Mouse (Mus musculus) layer of hippocampus, adult 2 months (tissue): ENCODE measurements around the gene Nhlrc2. TPM values are rescaled to one million over a fixed set of nuclear protein-coding genes. Genes with fewer than 3 reads are reported as not detected.
A peak's percentile ranks its signal among the peaks of the same experiment; 100 is the strongest.

ENCODE experiments used
- DNase-seq, 2 experiments: peaks; one replicate each; pipeline ENCODE4 v3.0.0; 2022; ENCODE audit warnings: low spot score in 2 of 2
- H3K27ac ChIP-seq: fragments of 200-600 bp; 2 replicates; pipeline ENCODE4 v1.8.1; 2022
- H3K4me3 ChIP-seq: fragments of 200-600 bp; 2 replicates; pipeline ENCODE4 v1.8.1; 2022; ENCODE audit warnings: mild to moderate bottlenecking
- CTCF ChIP-seq: fragments of 200-600 bp; conservative IDR thresholded peaks from 2 replicates; pipeline ENCODE4 v1.8.1; 2022; ENCODE audit warnings: antibody characterized with exemption, mild to moderate bottlenecking, moderate library complexity
- total RNA-seq, 2 experiments: library from RNA; stranded (reverse); gene quantifications; 2 replicates each; pipeline ENCODE4 v1.2.3; 2021

Nhlrc2 gene
- total RNA-seq, 2 experiments from 2014 or later, result 11.6 to 12.9 TPM

DNA sequence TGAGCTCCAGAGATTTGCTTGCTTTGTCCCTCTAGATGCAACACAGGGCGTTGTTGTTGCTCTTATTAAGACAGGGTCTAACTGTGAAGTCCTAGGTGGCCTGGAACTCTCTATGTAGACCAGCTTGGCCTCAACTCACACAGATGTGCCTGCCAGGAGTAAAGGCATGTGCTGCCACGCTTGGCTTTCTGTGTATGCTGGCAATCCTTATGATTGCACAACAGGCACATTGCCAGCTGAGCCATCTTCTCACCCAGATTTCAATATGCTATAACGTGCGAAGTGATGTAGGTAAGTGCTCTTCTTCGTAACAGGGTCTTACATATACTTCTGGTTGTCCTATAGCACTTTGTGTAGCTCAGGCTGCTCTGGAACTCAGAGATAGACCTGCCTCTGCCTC is 23.9 kb downstream of the Nhlrc2 start:
- DNase-seq, result no peak
- Histone ChIP-seq H3K27ac (no peak overlapping the region), H3K4me3 (no peak overlapping the region)
- no peak for TF ChIP-seq CTCF

DNA sequence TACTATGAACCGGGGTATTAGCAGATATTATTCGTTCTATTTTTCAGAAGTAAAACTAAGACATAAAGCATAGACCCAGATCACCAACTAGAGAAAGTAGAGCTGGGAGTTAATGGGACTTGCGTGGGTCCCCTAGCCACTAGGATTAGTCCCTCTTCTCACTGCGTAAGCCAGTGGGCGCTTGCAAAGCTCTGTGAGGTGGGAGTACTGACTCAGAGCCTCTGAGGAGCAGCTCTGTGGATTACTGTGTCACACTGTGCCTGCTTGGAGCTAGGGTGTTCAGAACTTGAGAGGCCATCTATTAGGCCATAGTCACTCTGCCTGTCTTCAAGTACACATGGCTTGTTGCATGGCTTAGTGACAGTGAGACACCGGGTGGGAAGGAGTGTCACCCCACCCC is 25.1 kb downstream of the Nhlrc2 start:
- no peak for DNase-seq
- TF ChIP-seq CTCF, result 0 out of 2 replicates have a peak, but pooled peaks have one; percentile 5
- Histone ChIP-seq H3K4me3 (no peak overlapping the region), H3K27ac (no peak overlapping the region)

DNA sequence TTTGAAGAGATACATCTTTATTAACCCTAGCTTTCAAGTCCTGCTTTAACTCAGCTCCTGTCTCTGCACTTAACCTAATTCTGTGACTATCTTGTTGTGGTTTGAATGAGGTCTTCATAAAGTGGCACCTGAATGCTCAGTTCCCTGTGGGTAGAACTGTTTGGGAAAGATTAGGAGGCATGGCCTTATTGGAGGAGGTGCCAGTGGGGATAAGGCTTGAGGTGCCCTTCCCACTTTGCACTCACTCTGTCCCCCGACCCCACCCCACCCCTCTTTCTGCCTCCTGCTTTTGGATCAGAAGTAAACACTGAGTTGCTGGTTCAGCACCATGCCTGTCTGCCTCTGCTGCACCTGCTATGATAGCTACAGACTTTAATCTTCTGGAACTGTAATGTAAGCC is 29.7 kb downstream of the Nhlrc2 start:
- H3K27ac ChIP-seq, result no peak overlapping the region
- no peak for DNase-seq
- TF ChIP-seq CTCF, result no peak

DNA sequence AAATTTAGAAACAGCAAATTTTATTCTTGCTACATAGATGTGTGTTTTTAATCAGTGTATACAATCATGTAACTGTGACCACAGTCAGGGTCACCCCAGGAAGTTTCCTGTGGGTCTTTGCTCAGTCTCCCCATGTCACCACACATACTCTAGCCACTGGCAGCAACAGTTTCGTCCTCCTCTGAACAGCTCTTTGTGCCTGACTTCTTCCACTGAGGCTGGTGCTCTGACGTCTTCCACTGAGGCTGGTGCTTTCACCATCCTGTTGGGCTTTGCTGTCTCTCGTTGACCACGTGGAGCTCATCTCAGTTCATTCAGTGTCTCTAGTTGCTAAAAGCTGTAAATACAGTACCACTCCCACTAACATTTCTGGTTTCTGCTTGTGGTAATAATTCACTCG is 33.9 kb downstream of the Nhlrc2 start:
- Histone ChIP-seq H3K4me3 (no peak overlapping the region), H3K27ac (no peak overlapping the region)
- no peak for DNase-seq
- TF ChIP-seq CTCF, result no peak

More for the DNA sequence above, 29.7 kb downstream of the Nhlrc2 start:
- no peak overlapping the region for H3K4me3 ChIP-seq

DNA sequence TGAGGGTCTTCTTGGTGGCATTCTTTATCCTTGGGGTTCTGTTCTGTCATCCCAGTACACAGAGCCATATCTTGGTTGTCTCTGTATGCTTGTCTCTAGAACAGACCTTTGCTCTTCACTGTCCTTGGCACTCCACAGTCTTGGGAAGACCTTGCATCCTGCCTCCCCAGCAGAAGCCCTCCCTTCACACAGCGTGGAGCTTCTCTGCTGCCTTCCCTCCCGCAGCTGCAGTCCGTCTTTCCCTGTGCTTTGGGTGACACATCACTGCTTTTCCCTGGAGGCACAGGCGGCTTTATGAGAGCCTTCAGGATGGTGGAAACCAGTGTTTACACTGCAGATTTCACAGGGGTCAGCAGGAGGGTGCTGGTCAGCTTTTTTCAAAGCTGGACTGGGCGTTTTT is 35.7 kb downstream of the Nhlrc2 start:
- H3K27ac ChIP-seq, result no peak overlapping the region
- no peak for DNase-seq
- H3K4me3 ChIP-seq, result no peak overlapping the region
- no peak for TF ChIP-seq CTCF

DNA sequence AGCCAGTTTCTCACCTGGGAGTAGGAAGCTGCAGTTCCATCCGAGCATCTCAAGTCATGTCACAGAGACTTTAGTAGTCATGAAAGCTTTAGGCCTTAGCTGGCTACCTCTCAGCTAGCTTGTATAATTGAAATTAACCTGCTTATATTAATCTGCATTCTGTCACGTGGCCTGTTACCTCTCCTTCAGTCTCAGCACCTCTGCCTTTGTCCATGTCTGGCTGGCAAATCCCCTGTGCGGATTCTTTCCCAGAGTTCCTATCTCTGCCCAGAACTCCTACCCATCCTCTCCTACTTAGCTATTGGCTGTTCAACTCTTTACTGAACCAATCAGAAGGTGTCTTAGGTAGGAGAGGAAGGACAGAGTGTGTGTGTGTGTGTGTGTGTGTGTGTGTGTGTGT is 36.2 kb downstream of the Nhlrc2 start:
- Histone ChIP-seq H3K4me3 (no peak overlapping the region), H3K27ac (no peak overlapping the region)
- no peak for DNase-seq
- no peak for TF ChIP-seq CTCF

DNA sequence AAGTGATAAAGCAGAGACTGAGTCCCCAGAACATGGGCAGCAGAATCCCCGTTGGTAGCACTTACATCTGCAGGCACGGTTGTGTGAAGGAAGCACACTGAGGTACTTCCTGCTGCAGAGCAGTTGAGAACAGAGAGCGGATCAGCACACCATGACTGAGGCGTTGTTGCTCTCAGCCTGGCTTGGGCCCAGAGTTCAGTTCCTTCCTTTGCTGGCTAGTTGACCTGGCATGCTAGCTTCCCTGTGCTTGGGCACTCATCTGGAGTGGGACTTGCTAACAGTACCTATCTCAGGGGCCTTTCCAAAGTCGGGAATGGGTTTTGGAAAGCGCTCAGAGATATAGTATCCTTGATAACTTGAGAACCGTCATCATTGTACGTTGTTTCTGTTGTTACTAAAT is 38.3 kb downstream of the Nhlrc2 start:
- TF ChIP-seq CTCF, result no peak
- H3K4me3 ChIP-seq, result no peak overlapping the region
- no peak overlapping the region for H3K27ac ChIP-seq
- no peak for DNase-seq

DNA sequence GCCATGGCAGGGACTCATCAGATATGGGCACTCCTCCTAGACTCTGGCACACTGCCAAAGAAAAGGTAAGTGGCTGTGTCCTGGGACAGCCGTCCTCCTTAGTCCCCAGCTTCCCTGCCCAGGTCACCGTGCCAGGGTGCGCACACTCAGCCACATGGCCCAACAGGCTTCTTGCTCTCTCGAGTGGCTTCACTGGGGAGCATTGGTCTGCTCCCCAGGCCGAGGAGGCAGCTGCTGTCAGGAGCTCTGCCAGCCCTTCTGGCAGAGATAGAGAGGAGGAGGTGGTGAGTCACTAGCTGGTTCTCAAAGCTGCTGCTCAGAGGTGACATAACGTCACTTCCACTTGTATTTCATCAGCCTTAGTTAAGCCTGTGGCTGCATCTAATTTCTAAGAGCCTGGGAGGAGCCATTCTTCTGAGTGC is 40.2 kb downstream of the Nhlrc2 start:
- TF ChIP-seq CTCF, result no peak
- peak; percentile 62 to 71 for DNase-seq
- Histone ChIP-seq H3K4me3 (no peak overlapping the region), H3K27ac (peak overlapping the region; percentile 60)

DNA sequence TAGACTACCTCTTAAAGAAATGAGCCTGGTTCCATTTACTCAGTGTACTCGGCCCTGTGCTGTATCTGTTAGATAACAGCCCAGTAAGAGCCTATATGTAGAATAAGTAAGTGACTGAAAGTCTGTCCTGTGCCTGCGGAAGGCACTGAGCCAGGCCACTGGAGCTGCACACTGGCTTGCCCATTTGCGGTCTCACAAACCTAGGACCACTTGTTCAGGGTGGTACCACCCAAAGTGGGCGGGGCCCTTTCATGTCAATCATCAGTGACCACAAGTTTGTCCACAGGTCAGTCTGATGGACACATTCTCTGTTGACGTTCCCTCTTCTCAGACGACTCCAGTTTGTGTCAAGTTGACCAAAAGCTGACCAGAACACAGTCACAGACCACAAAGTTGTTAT is 40.9 kb downstream of the Nhlrc2 start:
- H3K4me3 ChIP-seq, result no peak overlapping the region

DNA sequence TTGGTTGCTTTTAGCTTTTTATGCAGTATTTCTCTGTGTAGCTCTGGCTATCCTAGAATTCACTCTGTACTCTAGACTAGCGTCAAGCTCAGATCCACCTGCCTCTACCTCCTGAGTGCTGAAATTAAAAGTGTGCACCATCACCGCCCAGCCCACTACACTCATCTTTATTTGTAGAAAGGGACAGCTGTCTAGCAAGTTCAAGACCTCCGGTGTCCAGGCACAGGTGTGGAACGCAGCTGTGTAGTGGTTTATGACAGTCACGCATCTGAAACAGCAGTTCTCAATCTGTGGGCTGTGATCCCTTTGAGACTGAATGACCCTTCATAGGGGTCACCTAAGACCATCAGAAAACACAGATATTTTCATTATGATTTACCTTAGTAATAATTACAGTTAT is 41.4 kb downstream of the Nhlrc2 start:
- no peak for DNase-seq
- Histone ChIP-seq H3K4me3 (no peak overlapping the region), H3K27ac (no peak overlapping the region)
- TF ChIP-seq CTCF, result no peak

More for the DNA sequence above, 40.9 kb downstream of the Nhlrc2 start:
- TF ChIP-seq CTCF, result no peak
- no peak for DNase-seq
- H3K27ac ChIP-seq, result peak overlapping the region; percentile 60; the same call in 1 of the 2 replicates

DNA sequence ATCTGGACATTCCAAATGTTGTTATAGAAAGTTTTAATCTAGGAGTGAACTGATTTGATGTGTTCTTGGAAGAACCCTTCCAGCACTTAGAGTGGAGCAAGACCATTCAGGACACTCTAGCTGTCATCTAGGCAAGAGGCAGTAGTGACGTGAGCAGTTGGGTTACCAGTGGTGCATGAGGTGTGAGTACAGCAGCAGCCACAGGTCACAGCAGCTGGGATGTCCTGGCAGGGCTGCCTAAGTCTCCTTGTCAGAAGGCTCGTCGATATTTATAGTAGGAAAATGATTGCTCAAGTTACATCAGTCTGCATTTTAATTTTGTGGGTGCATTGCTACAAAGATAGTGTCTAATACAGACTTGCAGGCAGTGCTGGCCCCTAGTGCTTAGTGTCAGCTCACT is 42.2 kb downstream of the Nhlrc2 start:
- no peak for TF ChIP-seq CTCF
- Histone ChIP-seq H3K27ac (no peak overlapping the region), H3K4me3 (no peak overlapping the region)
- no peak for DNase-seq

DNA sequence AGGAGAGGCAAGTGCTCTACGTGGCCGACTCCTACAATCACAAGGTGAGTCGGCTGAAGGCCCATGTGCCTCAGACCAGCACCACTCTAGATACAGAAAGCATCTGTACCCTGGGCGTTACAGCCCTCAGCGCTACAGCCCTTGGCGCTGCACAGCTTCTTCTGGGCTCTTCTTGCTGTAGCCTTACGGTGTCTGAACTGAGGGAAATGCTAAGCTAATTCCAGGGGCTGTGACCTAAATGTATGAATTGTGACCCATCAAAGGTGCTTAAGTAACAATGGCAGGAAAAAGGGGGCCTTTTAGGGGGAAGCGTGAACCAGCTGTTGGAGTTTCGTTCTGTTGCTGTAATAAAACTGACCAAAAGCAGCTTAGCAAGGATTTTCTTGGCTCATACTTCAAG is 44.4 kb downstream of the Nhlrc2 start:
- Histone ChIP-seq H3K4me3 (no peak overlapping the region), H3K27ac (no peak overlapping the region)
- no peak for TF ChIP-seq CTCF
- DNase-seq, result no peak

DNA sequence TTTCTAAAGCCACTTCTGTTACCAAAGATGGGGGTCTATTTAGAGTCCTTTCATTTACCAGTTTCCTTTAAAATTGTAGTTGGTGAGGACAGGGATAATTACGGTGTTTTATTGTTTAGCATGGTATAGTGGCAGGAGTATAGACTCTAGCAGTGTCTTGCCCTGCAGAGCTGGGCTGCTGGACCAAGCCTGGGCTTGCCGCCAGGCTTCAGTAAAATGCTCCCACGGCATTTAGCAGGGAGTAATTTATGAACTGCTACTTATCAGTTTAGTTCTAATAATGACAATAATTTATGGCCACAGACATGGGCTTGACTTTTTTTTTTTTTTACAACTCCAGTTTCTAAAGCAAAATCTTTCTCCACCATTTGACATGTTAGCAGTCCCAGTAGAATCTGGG is 51.9 kb downstream of the Nhlrc2 start:
- DNase-seq, result no peak
- TF ChIP-seq CTCF, result no peak
- Histone ChIP-seq H3K4me3 (no peak overlapping the region), H3K27ac (no peak overlapping the region)

DNA sequence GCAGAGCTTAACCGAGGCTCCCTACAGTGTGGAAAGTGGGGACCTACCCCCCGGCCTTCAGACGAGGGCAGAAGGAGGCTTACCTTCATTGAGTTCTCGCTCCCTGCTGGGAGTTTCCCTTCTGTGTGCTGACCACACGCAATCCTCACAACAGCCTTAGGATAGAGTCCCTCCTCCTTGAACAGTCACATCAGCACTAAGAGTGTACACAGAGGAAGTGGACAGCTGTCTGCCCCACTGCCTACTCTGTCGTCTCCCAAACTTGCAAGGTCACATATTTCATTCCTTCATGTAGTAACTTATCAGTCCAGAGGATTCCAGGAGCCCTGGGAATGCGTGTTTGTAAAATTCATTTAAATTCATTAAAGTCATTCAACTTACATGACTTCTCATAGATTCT is 52.7 kb downstream of the Nhlrc2 start:
- H3K4me3 ChIP-seq, result no peak overlapping the region
- H3K27ac ChIP-seq, result no peak overlapping the region
- no peak for TF ChIP-seq CTCF
- DNase-seq, result no peak

DNA sequence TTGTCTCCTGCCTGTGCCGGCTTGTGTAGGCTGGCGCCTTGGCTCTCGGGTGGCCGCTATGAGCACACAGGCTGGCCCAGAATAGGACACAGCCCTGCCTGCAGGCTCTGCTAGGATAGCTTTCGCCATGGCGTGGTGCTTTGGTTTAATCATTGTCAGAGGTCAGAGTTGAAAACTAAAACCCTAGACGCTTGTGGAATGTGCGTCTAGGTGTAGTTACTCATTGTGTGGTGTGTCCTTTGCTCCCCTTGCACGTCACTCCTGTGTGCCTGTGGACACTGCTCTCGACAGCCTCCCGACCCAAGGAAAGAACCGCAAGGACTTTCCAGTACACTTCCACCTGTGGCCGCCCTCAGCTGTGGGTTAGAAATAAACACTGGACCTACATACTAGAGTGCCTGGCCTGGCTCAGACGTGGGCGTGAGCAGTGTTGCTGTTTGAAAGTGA is 53.9 kb downstream of the Nhlrc2 start:
- no peak for DNase-seq
- Histone ChIP-seq H3K4me3 (no peak overlapping the region), H3K27ac (no peak overlapping the region)
- TF ChIP-seq CTCF, result no peak
